Mouse (Mus musculus) liver, embryonic 18 days (tissue): ENCODE measurements around the gene Psg27. TPM values are rescaled to one million over a fixed set of nuclear protein-coding genes. Genes with fewer than 3 reads are reported as not detected.

Experiments
- polyA plus RNA-seq: library from polyadenylated mRNA; depleted of rRNA; stranded (reverse); fragments of >200 nt; gene quantifications from 2 replicates; pipeline ENCODE4 v1.2.3, GENCODE M21; 2012; rRNA removed

Psg27 gene
- not detected in 2 replicates for polyA plus RNA-seq

DNA sequence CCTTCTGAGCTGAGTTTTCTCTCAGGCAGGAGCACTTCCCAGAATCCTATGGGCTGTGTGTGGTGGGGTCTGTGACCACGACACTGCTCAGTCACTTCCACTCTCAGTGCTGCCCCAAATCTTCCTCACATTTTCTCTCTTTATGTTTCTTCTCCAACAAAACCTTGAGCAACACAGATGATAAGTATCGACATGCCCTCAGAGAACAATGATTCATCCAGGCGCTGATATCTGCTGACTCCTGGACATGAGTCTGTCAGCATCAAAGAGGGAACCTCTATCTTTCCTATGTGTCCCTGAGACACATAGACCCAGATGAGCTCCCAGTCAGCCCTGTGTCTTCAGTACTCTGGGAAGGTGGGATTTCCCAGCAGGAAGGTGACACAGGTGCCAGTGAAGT, at the start of gene Psg27:
TSS of gene Psg27 (minus strand) at position 101 of the 400 bp plus-strand sequence.

DNA sequence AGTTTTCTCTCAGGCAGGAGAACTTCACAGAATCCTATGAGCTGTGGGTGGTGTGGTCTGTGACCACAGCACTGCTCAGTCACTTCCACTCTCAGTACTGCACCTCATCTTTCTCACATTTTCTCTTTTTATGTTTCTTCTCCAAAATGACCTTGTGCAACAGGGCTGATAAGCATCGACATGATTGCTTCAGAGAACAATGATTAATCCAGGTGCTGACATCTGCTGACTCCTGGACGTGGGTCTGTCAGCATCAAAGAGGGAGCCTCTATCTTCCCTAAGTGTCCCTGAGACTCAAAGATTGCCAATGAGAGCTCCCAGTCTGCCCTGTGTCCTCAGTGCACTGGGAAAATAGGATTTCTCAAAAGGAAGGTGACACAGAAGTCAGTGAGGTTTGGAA, 49.3 kb upstream of the Psg27 start, which contains the start of gene Psg23:
TSS of gene Psg23 (minus strand) at position 101 of the 400 bp plus-strand sequence.

DNA sequence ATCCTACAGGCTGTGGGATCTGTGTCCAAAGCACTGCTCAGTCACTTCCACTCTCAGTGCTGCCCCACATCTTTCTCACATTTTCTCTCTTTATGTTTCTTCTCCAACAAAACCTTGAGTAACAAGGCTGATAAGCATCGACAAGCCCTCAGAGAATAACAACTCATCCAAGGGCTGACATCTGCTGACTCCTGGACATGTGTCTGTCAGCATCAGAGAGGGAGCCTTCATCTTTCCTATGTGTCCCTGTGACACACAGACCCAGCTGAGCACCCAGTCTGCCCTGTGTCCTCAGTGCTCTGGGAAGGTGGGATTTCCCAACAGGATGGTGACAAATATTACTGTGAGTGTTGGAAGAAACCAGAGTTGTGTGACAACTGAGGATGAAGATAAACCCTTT, 34.9 kb downstream of the Psg27 start, which contains the start of gene Psg25:
TSS of gene Psg25 (minus strand) at position 101 of the 400 bp plus-strand sequence.

Other genes starting within 250 kb of the Psg27 start
- not detected in 2 replicates for gene Psg18, start 212.3 kb downstream of the Psg27 start, polyA plus RNA-seq
- gene Psg28, start 135.3 kb downstream of the Psg27 start, polyA plus RNA-seq: not detected in 2 replicates
- not detected in 2 replicates for gene Psg26, start 83.1 kb downstream of the Psg27 start, polyA plus RNA-seq
- gene Psg25, start 35.0 kb downstream of the Psg27 start, polyA plus RNA-seq: not detected in 2 replicates
- not detected in 2 replicates for gene Psg23, start 49.2 kb upstream of the Psg27 start, polyA plus RNA-seq
- not detected in 2 replicates for gene Psg21, start 89.4 kb upstream of the Psg27 start, polyA plus RNA-seq
- gene Psg20, start 118.9 kb upstream of the Psg27 start, polyA plus RNA-seq: not detected in 2 replicates
- gene Psg22, start 150.8 kb upstream of the Psg27 start, polyA plus RNA-seq: 0.04 and 0.05 TPM in 2 replicates
- 0.02 TPM in 1 of 2 replicates, not detected in the other for gene Psg19, start 231.2 kb upstream of the Psg27 start, polyA plus RNA-seq